Mouse (Mus musculus): ENCODE measurements around the gene Ank2.
"Not testable (repeated sequence)": the region's sequence is repeated elsewhere in the genome, so short reads cannot be mapped to it uniquely, and the experiment has no call there.

Gene Ank2

DNA sequence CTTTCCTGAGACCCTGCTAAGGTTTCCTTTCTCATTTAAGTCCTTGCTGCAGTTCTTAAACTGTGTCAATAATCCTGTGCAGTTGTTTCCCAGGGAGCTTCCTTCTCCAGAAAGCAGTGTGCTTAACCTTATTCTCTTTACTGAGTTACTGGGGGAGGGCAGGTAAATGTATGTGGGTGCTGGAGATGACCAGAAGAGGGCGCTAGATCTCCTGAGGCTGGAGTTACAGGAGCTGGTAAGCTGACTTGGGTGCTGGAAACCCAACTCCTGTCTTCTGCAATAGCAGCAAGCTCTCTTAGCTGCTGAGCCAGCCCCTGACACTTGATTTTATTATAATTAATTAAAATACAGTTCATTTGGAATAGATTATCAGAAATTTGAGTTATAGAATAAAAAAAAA, 84.7 kb downstream of the Ank2 start:
- DNase-seq (ENCODE audit: low spot score) = peak; percentile 10

DNA sequence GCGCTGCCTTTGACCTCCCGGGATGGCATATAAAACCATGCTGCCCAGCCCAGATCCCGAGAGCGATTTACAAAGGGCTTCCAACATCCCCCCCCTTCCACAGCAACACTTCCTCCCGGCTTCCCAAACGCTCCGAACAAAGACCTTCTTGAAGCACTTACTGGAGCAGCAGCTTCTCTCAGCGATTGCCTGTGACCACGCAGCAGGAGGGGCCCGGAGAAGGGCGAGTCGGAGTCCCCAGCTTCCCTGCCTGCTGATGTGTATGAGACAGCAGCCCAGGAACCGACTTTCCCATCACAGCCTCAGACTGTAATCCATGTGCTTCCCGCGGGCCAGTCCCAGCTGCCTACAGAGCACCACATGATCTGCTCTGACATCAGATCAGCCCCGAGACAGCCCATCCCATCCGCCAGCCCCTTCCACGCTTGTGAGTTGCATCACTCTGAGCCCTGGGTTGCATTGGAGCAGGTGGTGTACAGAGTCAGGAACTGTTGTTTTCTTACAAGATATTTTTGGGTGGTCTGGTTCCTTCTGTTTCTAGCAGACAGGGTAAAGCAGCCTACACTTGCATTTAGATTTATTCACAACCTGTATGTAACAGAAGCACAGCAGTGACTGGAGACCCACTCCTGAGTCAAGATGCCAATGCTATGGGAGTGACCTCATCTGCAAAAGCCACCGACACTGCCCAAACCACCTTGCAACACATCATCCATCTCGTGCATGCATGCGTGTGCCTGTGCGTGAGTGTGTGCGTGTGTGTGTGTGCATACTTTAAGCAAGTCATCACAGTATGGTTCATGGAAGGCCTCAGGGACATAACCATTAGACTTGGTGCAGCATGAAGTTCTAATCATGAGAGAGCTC, 90.2 kb downstream of the Ank2 start:
- peak; percentile 21 for DNase-seq (ENCODE audit: low spot score)

DNA sequence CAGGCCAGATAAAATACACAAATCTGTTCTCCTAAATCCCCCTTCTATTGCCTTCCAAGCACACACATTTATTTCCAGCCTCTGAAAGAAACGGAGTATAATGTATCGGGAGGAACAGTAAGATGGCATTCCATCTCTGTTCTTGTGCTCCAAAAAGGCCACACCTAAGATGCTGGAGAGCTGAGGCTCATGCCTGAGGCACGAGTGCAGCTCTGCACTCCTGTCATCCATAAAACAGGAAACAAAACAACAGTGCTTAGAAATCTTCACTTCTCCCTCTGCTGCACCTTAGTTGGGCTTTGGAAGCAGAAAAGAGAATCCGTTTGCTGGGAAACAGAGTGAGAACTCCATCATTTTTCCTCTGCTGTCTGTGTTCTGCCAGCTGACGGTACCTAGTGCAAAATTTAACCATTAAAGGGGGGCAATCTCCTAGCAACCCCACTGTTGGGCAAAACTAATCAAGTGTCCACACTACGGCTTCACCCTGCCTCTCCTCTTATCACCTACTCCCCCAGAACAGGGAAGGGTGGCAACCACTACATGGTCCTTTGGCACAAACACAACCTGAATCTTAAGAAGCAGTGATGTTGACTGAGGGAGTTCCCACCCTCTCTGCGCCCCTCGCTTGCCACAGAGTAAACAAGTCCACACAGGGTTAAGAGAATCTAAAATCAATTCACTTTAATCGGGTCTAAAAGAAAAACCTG, 91.1 kb downstream of the Ank2 start:
- DNase-seq (ENCODE audit: low spot score) = no peak

DNA sequence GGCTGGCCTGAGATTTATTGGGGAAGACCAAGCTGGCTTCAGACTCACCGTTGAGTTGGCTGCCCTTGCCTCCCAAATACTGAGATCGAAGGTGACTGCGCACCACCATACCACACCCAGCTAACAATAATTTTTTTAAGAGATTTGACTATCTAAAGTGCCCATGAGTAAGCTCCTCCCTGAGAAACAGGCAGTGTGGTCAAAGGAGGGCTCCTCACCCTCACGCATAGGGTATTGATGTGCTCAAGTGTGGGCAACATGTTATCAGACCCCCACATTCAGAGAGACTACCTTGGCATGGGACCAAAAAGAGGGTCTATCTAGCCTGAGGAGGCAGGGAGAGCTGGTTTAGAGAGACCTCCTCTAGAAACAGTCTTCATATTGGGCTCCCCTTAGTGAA, 92.3 kb downstream of the Ank2 start:
- DNase-seq (ENCODE audit: low spot score) = no peak

DNA sequence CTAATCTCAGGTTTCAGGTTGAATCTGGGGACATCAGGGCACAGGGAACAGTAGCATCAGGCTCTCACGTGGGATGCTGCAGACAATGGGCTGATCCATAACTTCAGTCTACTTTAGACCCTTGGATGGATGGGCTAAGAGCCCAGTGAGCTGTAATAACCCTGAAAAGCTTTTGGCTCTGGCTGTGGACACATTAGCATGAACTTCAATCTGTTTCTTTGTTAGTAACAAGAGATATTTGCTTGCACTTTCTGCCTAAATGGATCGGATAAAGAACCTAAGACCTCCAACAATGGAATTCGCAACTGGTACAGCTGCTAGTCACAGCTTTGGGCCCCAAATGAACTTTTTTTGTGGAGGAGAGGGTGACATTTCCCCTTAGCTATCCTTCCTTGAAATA, 94.8 kb downstream of the Ank2 start:
- DNase-seq (ENCODE audit: low spot score) = no peak

DNA sequence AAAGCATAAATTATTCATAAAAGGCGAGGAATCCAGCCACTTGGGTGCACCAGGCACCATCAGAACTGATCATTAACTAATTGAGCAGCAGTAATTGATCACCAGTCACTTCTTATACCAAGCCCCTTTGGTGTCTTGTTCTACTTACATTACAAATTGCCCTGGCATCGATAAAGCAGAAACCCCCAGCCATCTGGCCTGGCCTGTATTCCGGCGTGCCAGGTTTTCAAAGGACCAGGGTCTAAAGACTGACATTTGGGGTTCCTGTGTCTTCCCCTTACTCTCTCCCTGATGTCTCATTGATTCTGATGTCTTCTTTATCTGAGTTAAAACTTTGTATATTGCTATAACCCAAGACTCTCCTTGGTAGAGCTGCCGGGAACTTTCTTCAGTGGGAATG, 98.2 kb downstream of the Ank2 start:
- DNase-seq (ENCODE audit: low spot score) = no peak

DNA sequence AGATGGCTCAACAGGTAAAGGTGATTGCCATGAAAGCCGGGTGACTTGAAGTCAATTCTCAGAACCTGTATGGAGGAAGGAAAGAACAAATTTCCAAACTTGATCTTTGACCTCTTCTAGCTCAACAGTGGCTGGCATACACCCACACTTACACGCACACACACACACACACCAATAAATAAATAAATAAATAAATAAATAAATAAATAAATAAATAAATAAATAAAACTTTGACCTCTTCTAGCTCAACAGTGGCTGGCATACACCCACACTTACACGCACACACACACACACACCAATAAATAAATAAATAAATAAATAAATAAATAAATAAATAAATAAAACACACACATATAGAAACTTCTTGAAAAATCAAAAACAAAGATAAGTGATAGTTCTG, 98.7 kb downstream of the Ank2 start:
- not testable (repeated sequence) for DNase-seq (ENCODE audit: low spot score)

DNA sequence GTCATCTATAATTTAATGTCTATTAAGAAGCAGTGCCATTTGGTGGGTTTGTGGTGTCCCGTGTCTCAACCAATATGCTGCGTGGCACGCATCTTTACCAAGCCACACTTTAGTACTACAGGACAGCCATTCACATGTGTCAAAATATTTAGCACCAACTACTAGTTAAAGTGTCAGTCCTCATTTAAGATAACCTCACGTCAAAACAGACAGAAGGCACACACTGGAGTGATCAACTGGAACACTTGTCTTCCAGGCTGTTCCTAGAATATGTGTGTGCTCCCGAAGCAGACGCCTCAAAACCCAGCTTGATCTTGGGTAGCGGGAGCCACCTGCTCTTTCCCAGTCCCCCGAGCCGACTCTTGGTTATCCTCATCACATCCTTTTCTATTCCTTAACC, 101.4 kb downstream of the Ank2 start:
- no peak for DNase-seq (ENCODE audit: low spot score)

DNA sequence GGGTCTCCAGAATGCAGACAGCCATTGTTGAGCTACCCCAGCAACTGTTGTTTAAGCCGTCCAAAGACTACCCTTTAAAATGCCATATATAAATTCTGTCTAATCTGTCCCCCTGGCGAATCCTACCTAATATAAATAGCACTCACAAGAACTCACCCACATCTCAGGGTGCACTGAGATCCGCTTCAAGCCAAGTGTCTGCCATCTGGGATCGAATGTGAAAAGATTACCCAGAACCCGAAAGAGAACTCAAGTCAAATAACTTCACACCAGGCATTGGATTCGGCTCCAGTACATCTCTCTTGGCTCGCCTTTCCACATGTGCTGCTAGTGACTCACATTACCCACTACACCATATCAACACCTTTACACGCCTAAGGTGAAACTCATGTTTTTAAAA, 103.9 kb downstream of the Ank2 start:
- no peak for DNase-seq (ENCODE audit: low spot score)

DNA sequence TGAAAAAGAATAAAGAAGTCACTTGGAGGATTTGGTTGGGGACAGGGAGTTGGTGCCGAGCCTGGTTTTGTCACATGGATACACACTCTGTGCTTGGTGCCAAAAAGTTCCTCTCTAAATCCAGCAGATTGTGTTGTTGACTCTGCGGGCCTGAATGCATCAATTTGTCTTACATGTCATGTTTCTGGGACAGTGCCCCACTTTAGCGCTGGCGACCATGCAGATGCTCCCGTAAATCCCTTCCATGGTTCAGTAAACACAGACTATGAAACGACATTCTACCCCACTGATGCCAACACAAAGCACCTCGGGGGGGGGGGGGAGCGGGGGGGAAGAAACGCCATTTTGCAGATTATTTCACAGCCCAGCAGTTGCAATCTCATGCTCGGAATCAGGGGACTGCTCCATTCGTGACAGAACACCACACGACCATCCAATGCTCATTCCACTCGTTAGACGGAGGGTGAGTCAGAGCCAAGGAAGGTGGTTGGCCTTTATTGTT, 112.1 kb downstream of the Ank2 start:
- DNase-seq (ENCODE audit: low spot score) = no peak

DNA sequence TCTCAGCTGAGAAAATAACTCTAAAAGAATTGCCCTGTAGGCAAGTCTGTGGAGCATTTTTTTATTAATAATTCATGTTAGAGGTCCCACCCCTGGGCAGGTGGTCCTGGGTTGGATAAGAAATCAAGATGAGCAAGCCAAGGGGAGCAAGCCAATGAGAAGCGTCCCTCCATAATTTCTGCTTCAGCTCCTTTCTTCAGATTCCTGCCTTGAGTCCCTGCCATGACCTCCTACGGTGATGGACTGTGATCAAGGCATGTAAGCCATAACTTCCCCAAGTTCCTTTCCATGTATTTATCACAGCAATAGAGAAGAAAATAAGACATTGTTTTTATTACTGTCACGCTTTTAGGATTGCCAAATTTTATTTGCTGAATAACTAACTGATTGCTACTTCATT, 115.9 kb downstream of the Ank2 start:
- no peak for DNase-seq (ENCODE audit: low spot score)

DNA sequence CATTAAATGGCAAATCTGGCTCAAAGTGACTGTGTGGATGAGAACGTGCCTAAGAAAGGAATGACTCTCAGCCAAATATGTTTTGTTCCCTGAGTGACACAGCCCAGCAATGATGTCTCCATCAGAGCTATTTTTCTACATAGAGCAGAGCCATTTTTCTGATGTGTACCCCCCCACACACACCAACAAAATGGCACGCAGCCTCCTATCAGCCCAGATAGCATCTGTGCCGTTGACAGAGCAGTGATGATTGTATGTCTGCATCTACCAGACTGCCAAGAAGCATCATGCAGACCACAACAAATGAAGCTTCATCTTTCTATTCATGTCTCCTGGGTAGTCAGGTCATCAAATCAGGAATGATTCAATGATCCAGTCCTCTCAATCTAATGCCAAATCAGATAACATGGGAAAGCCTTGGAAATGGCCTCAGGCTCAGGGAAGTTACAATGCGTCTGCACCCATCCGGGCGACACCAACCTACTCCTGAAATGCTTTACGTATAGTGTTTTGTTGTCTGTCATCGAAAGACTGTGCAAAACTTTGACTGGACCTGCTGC, 122.2 kb downstream of the Ank2 start:
- DNase-seq (ENCODE audit: low spot score) = no peak

DNA sequence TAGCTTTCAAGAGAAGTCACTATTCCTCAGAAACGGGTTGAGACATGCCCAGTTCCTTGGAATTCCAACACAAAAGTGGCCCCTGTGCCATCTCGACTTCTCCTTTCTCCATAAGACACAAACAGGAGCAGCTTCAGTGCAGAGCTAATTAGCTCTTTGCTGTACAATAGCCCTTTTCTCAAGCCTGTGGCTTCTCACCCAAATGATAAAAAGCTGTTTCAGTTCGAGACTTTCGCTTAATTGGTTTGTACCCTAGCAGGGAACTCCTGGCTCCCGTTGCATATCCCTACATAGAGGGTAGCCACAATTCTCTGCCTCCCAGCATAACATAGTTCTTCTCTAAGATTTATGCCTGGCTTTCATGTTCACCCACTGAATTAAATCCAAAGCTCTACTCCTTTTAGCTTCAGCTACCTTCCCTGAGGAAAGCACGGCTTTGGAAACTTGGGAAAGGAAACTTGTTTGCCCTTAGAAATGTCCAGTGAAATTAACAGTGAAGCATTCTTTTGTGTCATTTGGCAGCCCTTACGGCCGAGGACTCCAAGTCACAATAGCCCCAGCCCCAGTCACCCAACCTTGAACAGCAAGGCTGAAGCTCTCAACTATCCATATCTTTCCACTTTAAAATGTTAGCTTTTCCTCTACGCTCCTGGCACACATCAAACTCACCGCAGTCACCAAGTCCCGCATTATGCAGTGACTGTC, 123.0 kb downstream of the Ank2 start:
- DNase-seq (ENCODE audit: low spot score) = no peak

DNA sequence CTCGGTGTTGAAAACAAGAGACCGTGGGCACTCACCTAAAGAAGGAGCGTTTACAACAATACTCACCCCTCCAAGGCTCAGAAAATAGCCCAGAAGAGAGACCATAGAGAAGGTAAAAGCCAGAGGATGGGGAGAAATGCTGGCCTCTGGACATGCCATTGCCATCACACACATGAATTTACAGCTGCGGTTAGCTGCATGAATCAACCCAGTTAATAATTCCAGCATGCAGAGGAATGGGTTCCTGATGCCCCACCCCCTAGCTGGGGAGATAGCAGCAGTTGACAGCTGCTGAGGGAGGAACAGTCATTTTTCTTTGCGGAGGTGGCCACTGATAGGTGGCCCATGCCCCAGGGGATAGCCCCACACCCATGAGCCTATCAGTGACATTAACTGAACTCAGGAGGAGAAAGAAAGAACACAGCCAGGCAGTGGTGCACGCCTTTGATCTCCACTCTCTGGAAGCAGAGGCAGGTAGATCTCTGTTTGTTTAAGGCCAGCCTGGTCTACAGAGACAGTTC, 124.9 kb downstream of the Ank2 start:
- no peak for DNase-seq (ENCODE audit: low spot score)

DNA sequence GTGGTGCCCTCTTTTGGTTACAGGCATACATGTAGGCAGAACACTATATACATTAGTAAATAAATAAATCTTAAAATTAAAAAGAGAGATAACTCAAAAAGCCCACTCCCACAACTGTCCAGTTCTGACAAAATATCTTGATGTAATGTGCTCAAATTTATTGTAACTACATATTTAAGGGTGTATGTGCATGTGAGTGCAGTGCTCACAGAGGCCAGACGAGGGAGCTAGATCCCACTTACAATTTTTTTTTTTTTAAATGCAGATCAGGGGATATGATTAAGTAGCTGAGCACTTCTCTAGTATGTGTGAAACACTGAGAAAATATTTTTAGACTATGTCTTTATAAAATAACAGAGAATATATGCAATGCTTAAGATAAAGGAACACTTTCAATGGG, 127.4 kb downstream of the Ank2 start:
- no peak for DNase-seq (ENCODE audit: low spot score)

DNA sequence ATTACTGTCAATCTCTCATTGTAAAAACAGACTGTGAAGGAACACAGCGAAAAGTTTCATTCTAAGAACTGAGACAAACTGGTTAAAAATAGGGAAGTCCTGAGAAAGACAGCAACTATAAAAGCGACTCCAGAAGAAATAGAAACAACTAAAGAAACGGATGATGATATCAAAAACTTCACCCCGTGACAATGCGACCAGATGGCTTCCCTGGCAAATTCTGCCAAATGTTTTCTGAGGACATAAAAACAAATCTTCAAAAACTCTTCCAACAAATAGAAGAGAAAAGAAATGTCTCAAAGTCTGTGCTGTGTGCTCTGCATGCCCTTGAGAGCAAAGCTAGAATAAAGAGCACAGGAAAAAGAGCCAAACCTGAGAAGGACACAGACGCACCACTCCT, 129.6 kb downstream of the Ank2 start:
- no peak for DNase-seq (ENCODE audit: low spot score)

DNA sequence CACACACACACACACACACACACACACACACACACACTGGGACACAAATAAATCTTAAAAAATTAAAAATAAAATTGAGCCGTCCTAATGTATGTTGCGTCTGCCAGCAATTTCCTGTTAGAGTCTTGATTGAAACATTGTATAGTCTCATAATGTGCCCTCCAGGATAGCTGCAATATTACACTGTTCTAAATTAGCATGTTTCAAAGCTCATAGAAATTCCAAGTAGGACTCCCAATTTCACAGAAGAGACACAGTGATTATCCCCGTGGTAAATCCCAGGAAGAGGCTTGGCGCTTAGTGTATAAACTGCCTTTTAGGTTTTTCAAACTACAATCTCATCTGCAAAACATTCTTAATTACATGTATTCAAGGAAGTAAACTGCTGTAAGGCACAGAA, 131.7 kb downstream of the Ank2 start:
- no peak for DNase-seq (ENCODE audit: low spot score)

DNA sequence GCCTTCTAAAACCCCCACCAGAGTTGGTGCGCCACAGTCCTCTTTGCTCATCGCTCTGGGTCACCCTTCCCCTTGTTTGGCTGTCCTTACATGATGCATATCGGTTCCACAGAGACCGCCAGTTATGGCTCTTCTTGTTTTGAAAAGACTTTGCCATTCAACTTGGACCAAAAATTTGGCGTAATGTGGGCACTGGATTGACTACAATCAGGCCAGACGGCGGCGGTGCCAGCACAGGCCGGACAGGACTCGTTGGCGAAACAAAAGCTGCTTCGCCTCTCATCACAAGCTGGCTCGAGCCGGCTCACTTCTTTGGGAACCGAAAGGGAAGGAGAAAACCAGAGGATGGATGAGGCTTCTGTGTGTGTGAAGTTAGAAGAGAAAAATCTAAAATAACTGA, 135.6 kb downstream of the Ank2 start:
- no peak for DNase-seq (ENCODE audit: low spot score)

DNA sequence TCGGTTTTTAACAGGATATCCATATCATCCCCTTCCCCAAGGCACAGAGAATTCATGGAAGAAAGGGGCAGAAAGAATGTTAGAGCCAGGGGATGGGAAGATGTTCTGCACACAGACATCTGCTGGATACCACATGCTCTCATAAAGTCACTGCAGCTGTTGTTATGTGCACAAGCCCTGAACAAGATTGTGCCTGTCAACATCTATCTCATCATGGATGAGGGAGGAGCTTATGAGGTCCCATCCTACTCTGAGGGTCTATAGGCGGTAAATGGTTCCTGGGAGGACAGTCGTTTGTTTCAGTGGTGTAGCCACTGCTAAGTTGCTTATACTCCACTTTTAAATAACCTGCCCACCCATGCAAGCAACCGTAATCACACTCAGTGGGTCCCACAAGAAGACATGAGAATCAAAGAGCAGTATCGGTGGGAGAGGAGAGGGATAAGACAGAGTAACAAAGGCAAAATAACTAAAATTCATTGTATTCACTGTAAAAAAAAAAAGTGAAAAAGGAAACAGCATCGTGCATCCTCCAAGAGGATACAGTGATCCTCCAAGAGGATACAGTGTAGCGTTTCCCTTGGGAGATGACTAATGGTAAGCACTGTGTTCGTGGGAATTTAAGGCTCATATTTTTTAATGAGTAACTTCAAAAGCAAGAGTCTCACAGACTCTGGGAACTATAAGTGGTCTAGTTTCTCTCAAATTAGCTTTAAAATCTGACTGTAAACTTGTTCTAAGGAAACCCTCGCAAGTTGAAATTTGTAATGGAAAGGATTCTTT, 136.3 kb downstream of the Ank2 start:
- no peak for DNase-seq (ENCODE audit: low spot score)

DNA sequence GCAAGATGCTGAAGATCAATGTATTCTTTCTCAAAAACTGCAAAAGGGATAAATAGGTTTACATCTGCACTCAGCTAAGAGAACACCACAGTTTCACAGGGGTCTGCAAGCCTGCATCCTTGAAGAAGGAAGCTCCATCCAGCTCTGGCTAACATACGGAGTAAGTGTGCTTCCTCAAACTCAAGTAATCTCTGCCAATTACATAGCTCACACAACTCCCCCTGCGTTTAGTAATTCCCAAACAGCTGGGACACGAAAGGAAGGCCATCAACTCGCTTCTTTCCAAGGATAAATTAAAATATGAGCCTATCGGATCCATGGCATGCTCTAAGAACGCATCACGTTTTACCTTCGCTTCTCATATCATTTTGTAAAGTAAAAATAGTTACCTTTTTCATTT, 137.3 kb downstream of the Ank2 start:
- no peak for DNase-seq (ENCODE audit: low spot score)

DNA sequence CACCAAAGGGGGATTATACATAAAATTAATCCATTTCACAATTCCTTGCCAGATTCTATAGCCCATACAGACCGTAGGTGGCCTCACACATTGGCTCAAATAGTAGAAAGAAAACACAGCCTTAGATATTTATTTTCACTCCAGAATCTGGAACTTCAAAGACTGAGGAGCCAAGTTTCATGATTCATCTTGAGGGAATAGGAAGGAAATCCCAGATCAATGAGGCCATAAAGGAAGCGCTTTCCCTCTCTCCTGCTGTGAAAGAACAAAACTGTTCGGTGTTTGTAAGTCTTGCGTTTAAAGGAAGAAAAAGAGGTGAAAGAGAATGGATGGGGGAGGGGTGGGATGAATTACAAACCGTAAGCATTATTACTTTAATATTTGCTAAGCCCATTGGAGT, 137.8 kb downstream of the Ank2 start:
- no peak for DNase-seq (ENCODE audit: low spot score)

DNA sequence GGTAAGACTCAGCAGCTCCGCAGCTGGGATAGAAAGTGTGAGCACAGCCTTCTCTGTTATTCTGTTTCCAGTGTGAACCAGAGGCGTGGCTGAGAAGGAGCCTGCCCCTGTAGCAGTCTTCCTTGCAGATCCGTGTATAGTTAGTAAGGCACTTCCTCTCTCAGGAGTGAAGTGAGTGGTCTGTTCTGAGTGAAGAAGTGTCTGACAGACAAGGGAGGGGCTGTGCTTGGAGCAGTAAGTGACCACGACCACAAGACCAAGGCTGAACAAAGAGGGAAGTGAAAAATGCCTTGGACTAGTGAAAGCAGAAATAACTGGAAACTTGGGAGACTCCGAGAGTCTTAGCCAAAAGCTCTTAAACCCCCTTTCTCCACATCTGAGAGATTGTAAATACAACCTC, 143.9 kb downstream of the Ank2 start:
- DNase-seq (ENCODE audit: low spot score) = peak; percentile 13
